Mouse (Mus musculus) heart, embryonic 12.5 days (tissue): ENCODE measurements around the gene Gtf2i. TPM values are rescaled to one million over a fixed set of nuclear protein-coding genes. Genes with fewer than 3 reads are reported as not detected.

Experiments
- ATAC-seq: fragments of 200-750 bp; cut with Nextera tagmentation; 2 replicates; pipeline ENCODE4 v1.8.0; 2017; ENCODE audit warnings: moderate TSS enrichment, moderate library complexity; ENCODE audit not compliant: insufficient number of reproducible peaks, low FRiP score
- H3K27ac ChIP-seq: fragments of 300-500 bp; sonication (generic); 2 replicates; pipeline ENCODE4 v1.5.1; 2016; ENCODE audit warnings: mild to moderate bottlenecking, moderate library complexity; ENCODE audit not compliant: poor library complexity, severe bottlenecking
- H3K27me3 ChIP-seq: fragments of 300-500 bp; sonication (generic); replicated peaks from 2 replicates; pipeline ENCODE4 v1.6.1; 2016; ENCODE audit warnings: mild to moderate bottlenecking, moderate library complexity
- H3K36me3 ChIP-seq: fragments of 300-500 bp; sonication (generic); 2 replicates; pipeline ENCODE4 v1.6.1; 2016; ENCODE audit warnings: mild to moderate bottlenecking, moderate library complexity
- H3K4me1 ChIP-seq: fragments of 300-500 bp; sonication (generic); replicated peaks from 2 replicates; pipeline ENCODE4 v1.6.1; 2016; ENCODE audit warnings: mild to moderate bottlenecking
- H3K4me2 ChIP-seq: fragments of 300-500 bp; sonication (generic); 2 replicates; pipeline ENCODE4 v1.6.1; 2016; ENCODE audit warnings: mild to moderate bottlenecking, moderate library complexity
- H3K4me3 ChIP-seq: fragments of 300-500 bp; sonication (generic); 2 replicates; pipeline ENCODE4 v1.5.1; 2016; ENCODE audit warnings: mild to moderate bottlenecking
- H3K9ac ChIP-seq: fragments of 300-500 bp; sonication (generic); 2 replicates; pipeline ENCODE4 v1.6.1; 2016; ENCODE audit warnings: mild to moderate bottlenecking, moderate library complexity
- H3K9me3 ChIP-seq: fragments of 300-500 bp; sonication (generic); replicated peaks from 2 replicates; pipeline ENCODE4 v1.6.1; 2016; ENCODE audit warnings: mild to moderate bottlenecking, moderate library complexity
- WGBS: fragments of 180-500 bp; shearing (Covaris S2); methylation state at CpG from one replicate; pipeline ENCODE4 v1.1.7; 2016; 5-methylcytosine and 5-hydroxymethylcytosine counted together
- polyA plus RNA-seq: library from polyadenylated mRNA; unstranded; fragments of >200 nt; fragmentation: Nextera tagmentation; extraction: Ambion mirVana; gene quantifications from 2 replicates; pipeline ENCODE4 v1.2.1, GENCODE M21; 2016

Gtf2i gene
- polyA plus RNA-seq, 1 experiment from 2014 or later, result 157 TPM

- no peak overlapping the region for H3K4me3 ChIP-seq
- no peaks in the 10 kb centered on the region for H3K4me1 ChIP-seq
- H3K4me2 ChIP-seq, result no peak overlapping the region
- no peaks in the 10 kb centered on the region for H3K27me3 ChIP-seq
- WGBS, result 83% methylated on average over 5 of the region's 5 CpGs
- no peak overlapping the region for H3K27ac ChIP-seq
- H3K36me3 ChIP-seq, result peaks cover 100% of the 10 kb centered on the region
- H3K9ac ChIP-seq, result no peak overlapping the region
- H3K9me3 ChIP-seq, result no peaks in the 10 kb centered on the region
- no peak for ATAC-seq
Observed at GRCm38 (mm10) chr5:134241831-134242230, 72.7 kb downstream of the Gtf2i start.

GRCm38 (mm10) chr5:134237936-134238760 is 76.4 kb downstream of the Gtf2i start:
- WGBS, result 90% methylated on average over 28 of the region's 28 CpGs
- no peak overlapping the region for H3K4me2 ChIP-seq
- H3K9ac ChIP-seq, result no peak overlapping the region
- H3K27ac ChIP-seq, result no peak overlapping the region
- H3K9me3 ChIP-seq, result no peaks in the 10 kb centered on the region
- H3K27me3 ChIP-seq, result no peaks in the 10 kb centered on the region
- H3K4me3 ChIP-seq, result no peak overlapping the region
- ATAC-seq, result no peak
- H3K4me1 ChIP-seq, result peaks cover 36% of the 10 kb centered on the region
- H3K36me3 ChIP-seq, result peaks cover 78% of the 10 kb centered on the region

GRCm38 (mm10) chr5:134237508-134237907 is 77.1 kb downstream of the Gtf2i start:
- Histone ChIP-seq H3K4me2 (no peak overlapping the region), H3K4me3 (no peak overlapping the region), H3K9ac (no peak overlapping the region), H3K4me1 (peaks cover 43% of the 10 kb centered on the region), H3K36me3 (peaks cover 72% of the 10 kb centered on the region), H3K27me3 (no peaks in the 10 kb centered on the region), H3K27ac (no peak overlapping the region), H3K9me3 (no peaks in the 10 kb centered on the region)
- WGBS, result 92% methylated on average over 11 of the region's 11 CpGs
- no peak for ATAC-seq

GRCm38 (mm10) chr5:134236796-134237195 is 77.8 kb downstream of the Gtf2i start:
- 87% methylated on average over 6 of the region's 6 CpGs for whole genome bisulfite sequencing
- H3K9me3 ChIP-seq, result no peaks in the 10 kb centered on the region
- H3K36me3 ChIP-seq, result peaks cover 64% of the 10 kb centered on the region
- H3K27ac ChIP-seq, result no peak overlapping the region
- H3K4me3 ChIP-seq, result no peak overlapping the region
- H3K4me1 ChIP-seq, result peaks cover 49% of the 10 kb centered on the region
- no peaks in the 10 kb centered on the region for H3K27me3 ChIP-seq
- no peak overlapping the region for H3K9ac ChIP-seq
- H3K4me2 ChIP-seq, result no peak overlapping the region
- no peak for ATAC-seq

GRCm38 (mm10) chr5:134236241-134236640 is 78.3 kb downstream of the Gtf2i start:
- no peaks in the 10 kb centered on the region for H3K27me3 ChIP-seq
- H3K36me3 ChIP-seq, result peaks cover 59% of the 10 kb centered on the region
- peaks cover 49% of the 10 kb centered on the region for H3K4me1 ChIP-seq
- H3K27ac ChIP-seq, result 0 out of 2 replicates have a peak overlapping the region, but pooled peaks have one; percentile 33
- H3K4me2 ChIP-seq, result no peak overlapping the region
- no peak overlapping the region for H3K4me3 ChIP-seq
- no peak overlapping the region for H3K9ac ChIP-seq
- 85% methylated on average over 3 of the region's 3 CpGs for whole genome bisulfite sequencing
- H3K9me3 ChIP-seq, result no peaks in the 10 kb centered on the region
- ATAC-seq, result no peak

- H3K27ac ChIP-seq, result peak overlapping the region; percentile 70
- WGBS, result 27% methylated on average over 6 of the region's 6 CpGs
- peak overlapping the region; percentile 33; the same call in 1 of the 2 replicates for H3K9ac ChIP-seq
- no peak overlapping the region for H3K4me2 ChIP-seq
- no peak for ATAC-seq
- H3K4me1 ChIP-seq, result peaks cover 49% of the 10 kb centered on the region
- H3K36me3 ChIP-seq, result peaks cover 48% of the 10 kb centered on the region
- H3K9me3 ChIP-seq, result no peaks in the 10 kb centered on the region
- no peak overlapping the region for H3K4me3 ChIP-seq
- H3K27me3 ChIP-seq, result no peaks in the 10 kb centered on the region
Observed at GRCm38 (mm10) chr5:134235111-134235510, 79.4 kb downstream of the Gtf2i start.

- H3K27ac ChIP-seq, result peak overlapping the region; percentile 70; the same call in 1 of the 2 replicates
- H3K9me3 ChIP-seq, result no peaks in the 10 kb centered on the region
- no peak overlapping the region for H3K4me3 ChIP-seq
- H3K4me1 ChIP-seq, result peaks cover 49% of the 10 kb centered on the region
- no peak overlapping the region for H3K9ac ChIP-seq
- ATAC-seq, result no peak
- no peak overlapping the region for H3K4me2 ChIP-seq
- no peaks in the 10 kb centered on the region for H3K27me3 ChIP-seq
- peaks cover 39% of the 10 kb centered on the region for H3K36me3 ChIP-seq
- 35% methylated on average over 2 of the region's 2 CpGs for WGBS
Observed at GRCm38 (mm10) chr5:134234205-134234604, 80.4 kb downstream of the Gtf2i start.

- H3K27ac ChIP-seq, result peak overlapping the region; percentile 39; the same call in 1 of the 2 replicates
- H3K9ac ChIP-seq, result no peak overlapping the region
- H3K9me3 ChIP-seq, result no peaks in the 10 kb centered on the region
- H3K4me2 ChIP-seq, result no peak overlapping the region
- WGBS, result 53% methylated on average over 7 of the region's 7 CpGs
- ATAC-seq, result no peak
- no peak overlapping the region for H3K4me3 ChIP-seq
- H3K36me3 ChIP-seq, result peaks cover 29% of the 10 kb centered on the region
- peaks cover 55% of the 10 kb centered on the region for H3K4me1 ChIP-seq
- no peaks in the 10 kb centered on the region for H3K27me3 ChIP-seq
Observed at GRCm38 (mm10) chr5:134233244-134233651, 81.3 kb downstream of the Gtf2i start.

GRCm38 (mm10) chr5:134232568-134232967 is 82.0 kb downstream of the Gtf2i start:
- H3K4me2 ChIP-seq, result no peak overlapping the region
- no peak overlapping the region for H3K4me3 ChIP-seq
- peaks cover 61% of the 10 kb centered on the region for H3K4me1 ChIP-seq
- H3K9me3 ChIP-seq, result no peaks in the 10 kb centered on the region
- ATAC-seq, result no peak
- H3K36me3 ChIP-seq, result peaks cover 22% of the 10 kb centered on the region
- H3K9ac ChIP-seq, result no peak overlapping the region
- WGBS, result 34% methylated on average over 7 of the region's 7 CpGs
- no peaks in the 10 kb centered on the region for H3K27me3 ChIP-seq
- H3K27ac ChIP-seq, result no peak overlapping the region

- Histone ChIP-seq H3K4me3 (no peak overlapping the region), H3K36me3 (peaks cover 18% of the 10 kb centered on the region), H3K4me1 (peaks cover 62% of the 10 kb centered on the region), H3K4me2 (no peak overlapping the region), H3K27ac (no peak overlapping the region), H3K27me3 (no peaks in the 10 kb centered on the region), H3K9ac (no peak overlapping the region), H3K9me3 (no peaks in the 10 kb centered on the region)
- ATAC-seq, result no peak; the same call in 1 of the 2 replicates
- 42% methylated on average over 6 of the region's 6 CpGs for WGBS
Observed at GRCm38 (mm10) chr5:134232111-134232510, 82.4 kb downstream of the Gtf2i start.

- peaks cover 66% of the 10 kb centered on the region for H3K4me1 ChIP-seq
- H3K9me3 ChIP-seq, result no peaks in the 10 kb centered on the region
- H3K27me3 ChIP-seq, result no peaks in the 10 kb centered on the region
- H3K27ac ChIP-seq, result no peak overlapping the region
- H3K4me3 ChIP-seq, result no peak overlapping the region
- H3K4me2 ChIP-seq, result no peak overlapping the region
- no peak for ATAC-seq
- peaks cover 10% of the 10 kb centered on the region for H3K36me3 ChIP-seq
- 68% methylated on average over 5 of the region's 5 CpGs for WGBS
- H3K9ac ChIP-seq, result no peak overlapping the region
Observed at GRCm38 (mm10) chr5:134231376-134231775, 83.2 kb downstream of the Gtf2i start.
